Mouse (Mus musculus) bone marrow macrophage, adult 2 months (primary cell): ENCODE measurements at regions not wholly inside any gene's neighbourhood (a gene's known extent, or its start where the extent isn't known, plus 50 kb on each side); places are given as distances from the start of the nearest gene placed in this dataset.

Source experiments
- CTCF ChIP-seq: IDR thresholded peaks from 2 replicates; pipeline ENCODE4 v1.5.1; 2012; ENCODE audit warnings: low read depth, mild to moderate bottlenecking, low read length, moderate library complexity
- POLR2A ChIP-seq: IDR thresholded peaks from 2 replicates; pipeline ENCODE4 v1.6.1; 2012; ENCODE audit warnings: mild to moderate bottlenecking, low read depth, low read length, borderline replicate concordance

GRCm38 (mm10) chr6:101532436-101532835 lies 154.7 kb upstream of the Pdzrn3 start:
- no peak for TF ChIP-seq CTCF
- TF ChIP-seq POLR2A: no peak
